Mouse (Mus musculus) embryonic facial prominence, embryonic 11.5 days (tissue): ENCODE measurements around the gene Pou3f1. TPM values are rescaled to one million over a fixed set of nuclear protein-coding genes. Genes with fewer than 3 reads are reported as not detected.
A peak's percentile ranks its signal among the peaks of the same experiment; 100 is the strongest.

Experiments
- ATAC-seq: fragments of 200-750 bp; cut with Nextera tagmentation; replicated peaks from 2 replicates; pipeline ENCODE4 v1.8.0; 2017; ENCODE audit warnings: low read depth; ENCODE audit not compliant: insufficient number of reproducible peaks, low FRiP score, low TSS enrichment
- DNase-seq: peaks from one replicate; pipeline ENCODE4 v3.0.0-alpha.2; 2015; ENCODE audit warnings: low spot score
- H3K27ac ChIP-seq: fragments of 300-500 bp; sonication (generic); replicated peaks from 2 replicates; pipeline ENCODE4 v1.5.1; 2014; ENCODE audit warnings: mild to moderate bottlenecking, low read depth, low read length, control low read depth
- H3K27me3 ChIP-seq: fragments of 300-500 bp; sonication (generic); 2 replicates; pipeline ENCODE4 v1.6.1; 2014; ENCODE audit warnings: mild to moderate bottlenecking, low read length, moderate library complexity, mixed read lengths; ENCODE audit not compliant: control insufficient read depth, insufficient read depth
- H3K36me3 ChIP-seq: fragments of 300-500 bp; sonication (generic); replicated peaks from 2 replicates; pipeline ENCODE4 v1.6.1; 2014; ENCODE audit warnings: low read depth, mild to moderate bottlenecking, low read length, moderate library complexity, mixed read lengths; ENCODE audit not compliant: control insufficient read depth, insufficient read depth
- H3K4me1 ChIP-seq: fragments of 300-500 bp; sonication (generic); 2 replicates; pipeline ENCODE4 v1.6.1; 2014; ENCODE audit warnings: low read length, mixed read lengths; ENCODE audit not compliant: control insufficient read depth, insufficient read depth
- H3K4me2 ChIP-seq: fragments of 300-500 bp; sonication (generic); 2 replicates; pipeline ENCODE4 v1.6.1; 2014; ENCODE audit warnings: low read depth, mild to moderate bottlenecking, control low read depth, low read length, moderate library complexity
- H3K4me3 ChIP-seq: fragments of 300-500 bp; sonication (generic); 2 replicates; pipeline ENCODE4 v1.5.1; 2014; ENCODE audit warnings: low read depth, low read length, control low read depth
- H3K9ac ChIP-seq: fragments of 300-500 bp; sonication (generic); replicated peaks from 2 replicates; pipeline ENCODE4 v1.6.1; 2014; ENCODE audit warnings: mild to moderate bottlenecking, control low read depth, low read length
- H3K9me3 ChIP-seq: fragments of 300-500 bp; sonication (generic); replicated peaks from 2 replicates; pipeline ENCODE4 v1.6.1; 2016; ENCODE audit warnings: mild to moderate bottlenecking, low read length, inconsistent platforms, mixed read lengths; ENCODE audit not compliant: control insufficient read depth
- WGBS: fragments of 180-500 bp; shearing (Covaris S2); extraction: QIAGEN DNeasy Blood & Tissue Kit; methylation state at CpG from one replicate; pipeline ENCODE4 v1.1.7; 2014; 5-methylcytosine and 5-hydroxymethylcytosine counted together
- polyA plus RNA-seq: library from polyadenylated mRNA; unstranded; fragments of >200 nt; fragmentation: Nextera tagmentation; extraction: Ambion mirVana; gene quantifications from 2 replicates; pipeline ENCODE4 v1.2.1, GENCODE M21; 2014

The Pou3f1 gene
- polyA plus RNA-seq, 1 experiment from 2014 or later, result 3.4 TPM

GRCm38 (mm10) chr4:124709961-124710446, 53.4 kb downstream of the Pou3f1 start:
- H3K4me3 ChIP-seq, result 0 out of 2 replicates have a peak overlapping the region, but pooled peaks have one; percentile 7

More at GRCm38 (mm10) chr4:124709961-124710446, 53.4 kb downstream of the Pou3f1 start:
- Histone ChIP-seq H3K27ac (peak overlapping the region; percentile 96), H3K27me3 (no peaks in the 10 kb centered on the region), H3K9me3 (no peaks in the 10 kb centered on the region), H3K9ac (peak overlapping the region; percentile 36), H3K36me3 (peaks cover 6% of the 10 kb centered on the region), H3K4me2 (peak overlapping the region; percentile 44), H3K4me1 (peaks cover 6% of the 10 kb centered on the region)
- ATAC-seq (no peak), DNase-seq (peak; percentile 70)
- 2% methylated on average over 18 of the region's 18 CpGs for WGBS

Other genes with a start within 250 kb of the Pou3f1 start
- not detected in 2 replicates for gene 3100002H09Rik, start 46.0 kb upstream of the Pou3f1 start, polyA plus RNA-seq
- 77.1 and 90.3 TPM in 2 replicates for gene Utp11, start 36.8 kb downstream of the Pou3f1 start, polyA plus RNA-seq
- gene Fhl3, start 43.9 kb downstream of the Pou3f1 start, polyA plus RNA-seq, result 9.7 and 10.7 TPM in 2 replicates
- gene Sf3a3, start 58.0 kb downstream of the Pou3f1 start, polyA plus RNA-seq, result 236 and 240 TPM in 2 replicates
- gene Inpp5b, start 85.0 kb downstream of the Pou3f1 start, polyA plus RNA-seq, result 26.2 and 28.2 TPM in 2 replicates
- 12.3 and 12.6 TPM in 2 replicates for gene Mtf1, start 145.3 kb downstream of the Pou3f1 start, polyA plus RNA-seq
- gene Yrdc, start 193.9 kb downstream of the Pou3f1 start, polyA plus RNA-seq, result 39.9 and 41.0 TPM in 2 replicates
- 39.8 and 43.3 TPM in 2 replicates for gene 1110065P20Rik, start 194.4 kb downstream of the Pou3f1 start, polyA plus RNA-seq
- gene Maneal, start 205.4 kb downstream of the Pou3f1 start, polyA plus RNA-seq, result 1.9 and 2.4 TPM in 2 replicates
- gene Epha10, start 224.1 kb downstream of the Pou3f1 start, polyA plus RNA-seq, result 0.55 and 0.68 TPM in 2 replicates